Mouse (Mus musculus): Measurements from ENCODE around the gene Gm49711. TPM values are rescaled to one million over a fixed set of nuclear protein-coding genes. Genes with fewer than 3 reads are reported as not detected.

The Gm49711 gene
- polyA plus RNA-seq, 1 experiment: not detected

GRCm38 (mm10) chr16:92134148-92134764 is 76.1 kb downstream of the Gm49711 start:
- 89% methylated on average over 11 of the region's 11 CpGs for WGBS
- no peak for TF ChIP-seq CTCF (IDR thresholded peaks at IDR 0.05; ENCODE audit: insufficient read depth, low read length)
- no peak for TF ChIP-seq POLR2A (IDR thresholded peaks at IDR 0.05; ENCODE audit: borderline replicate concordance, extremely low read depth, low read depth, low read length)
- Histone ChIP-seq H3K4me1 (ENCODE audit: control insufficient read depth, insufficient read depth, low read length) (no peaks in the 10 kb centered on the region), H3K4me3 (replicated peaks; ENCODE audit: extremely low read depth, low read depth, low read length) (no peak overlapping the region)
- no peak for DNase-seq

GRCm38 (mm10) chr16:92136275-92136674 is 78.2 kb downstream of the Gm49711 start:
- DNase-seq: no peak
- WGBS: 94% methylated on average over 15 of the region's 15 CpGs
- H3K4me1 ChIP-seq (ENCODE audit: control insufficient read depth, insufficient read depth, low read length): no peaks in the 10 kb centered on the region
- no peak for TF ChIP-seq CTCF (IDR thresholded peaks at IDR 0.05; ENCODE audit: insufficient read depth, low read length)
- no peak overlapping the region for H3K4me3 ChIP-seq (replicated peaks; ENCODE audit: extremely low read depth, low read depth, low read length)

GRCm38 (mm10) chr16:92139386-92140261 is 81.5 kb downstream of the Gm49711 start:
- TF ChIP-seq CTCF (IDR thresholded peaks at IDR 0.05; ENCODE audit: insufficient read depth, low read length) (no peak), POLR2A (IDR thresholded peaks at IDR 0.05; ENCODE audit: borderline replicate concordance, extremely low read depth, low read depth, low read length) (no peak)
- Histone ChIP-seq H3K4me3 (replicated peaks; ENCODE audit: extremely low read depth, low read depth, low read length) (no peak overlapping the region), H3K4me1 (ENCODE audit: control insufficient read depth, insufficient read depth, low read length) (no peaks in the 10 kb centered on the region)
- DNase-seq: no peak
- 63% methylated on average over 15 of the region's 15 CpGs for WGBS

- WGBS: 89% methylated on average over 9 of the region's 9 CpGs
- TF ChIP-seq POLR2A (IDR thresholded peaks at IDR 0.05; ENCODE audit: borderline replicate concordance, extremely low read depth, low read depth, low read length): no peak
- no peak for TF ChIP-seq CTCF (IDR thresholded peaks at IDR 0.05; ENCODE audit: insufficient read depth, low read length)
- no peak for DNase-seq
- H3K4me3 ChIP-seq (replicated peaks; ENCODE audit: extremely low read depth, low read depth, low read length): no peak overlapping the region
- H3K4me1 ChIP-seq (ENCODE audit: control insufficient read depth, insufficient read depth, low read length): no peaks in the 10 kb centered on the region
Observed at GRCm38 (mm10) chr16:92140328-92140727, 82.2 kb downstream of the Gm49711 start.

GRCm38 (mm10) chr16:92141021-92141420 is 82.9 kb downstream of the Gm49711 start:
- DNase-seq: no peak
- TF ChIP-seq CTCF (IDR thresholded peaks at IDR 0.05; ENCODE audit: insufficient read depth, low read length) (no peak), POLR2A (IDR thresholded peaks at IDR 0.05; ENCODE audit: borderline replicate concordance, extremely low read depth, low read depth, low read length) (no peak)
- WGBS: 96% methylated on average over 12 of the region's 12 CpGs

GRCm38 (mm10) chr16:92142426-92143012 is 84.4 kb downstream of the Gm49711 start:
- H3K4me3 ChIP-seq (replicated peaks; ENCODE audit: extremely low read depth, low read depth, low read length): no peak overlapping the region
- TF ChIP-seq POLR2A (IDR thresholded peaks at IDR 0.05; ENCODE audit: borderline replicate concordance, extremely low read depth, low read depth, low read length) (no peak), CTCF (IDR thresholded peaks at IDR 0.05; ENCODE audit: insufficient read depth, low read length) (no peak)
- no peak for DNase-seq
- WGBS: 77% methylated on average over 9 of the region's 9 CpGs
- no peaks in the 10 kb centered on the region for H3K4me1 ChIP-seq (ENCODE audit: control insufficient read depth, insufficient read depth, low read length)

More at GRCm38 (mm10) chr16:92141021-92141420, 82.9 kb downstream of the Gm49711 start:
- no peaks in the 10 kb centered on the region for H3K4me1 ChIP-seq (ENCODE audit: control insufficient read depth, insufficient read depth, low read length)
- H3K4me3 ChIP-seq (replicated peaks; ENCODE audit: extremely low read depth, low read depth, low read length): no peak overlapping the region

- WGBS: 87% methylated on average over 12 of the region's 12 CpGs
- Histone ChIP-seq H3K4me1 (ENCODE audit: control insufficient read depth, insufficient read depth, low read length) (no peaks in the 10 kb centered on the region), H3K4me3 (replicated peaks; ENCODE audit: extremely low read depth, low read depth, low read length) (no peak overlapping the region)
- no peak for DNase-seq
- TF ChIP-seq CTCF (IDR thresholded peaks at IDR 0.05; ENCODE audit: insufficient read depth, low read length) (no peak), POLR2A (IDR thresholded peaks at IDR 0.05; ENCODE audit: borderline replicate concordance, extremely low read depth, low read depth, low read length) (no peak)
Observed at GRCm38 (mm10) chr16:92147631-92148366, 89.7 kb downstream of the Gm49711 start.

- no peak for DNase-seq
- TF ChIP-seq POLR2A (IDR thresholded peaks at IDR 0.05; ENCODE audit: borderline replicate concordance, extremely low read depth, low read depth, low read length) (no peak), CTCF (IDR thresholded peaks at IDR 0.05; ENCODE audit: insufficient read depth, low read length) (no peak)
- WGBS: 81% methylated on average over 2 of the region's 2 CpGs
- no peaks in the 10 kb centered on the region for H3K4me1 ChIP-seq (ENCODE audit: control insufficient read depth, insufficient read depth, low read length)
- H3K4me3 ChIP-seq (replicated peaks; ENCODE audit: extremely low read depth, low read depth, low read length): no peak overlapping the region
Observed at GRCm38 (mm10) chr16:92148367-92148728, 90.2 kb downstream of the Gm49711 start.

- 75% methylated on average over 4 of the region's 4 CpGs for WGBS
- Histone ChIP-seq H3K4me1 (ENCODE audit: control insufficient read depth, insufficient read depth, low read length) (no peaks in the 10 kb centered on the region), H3K4me3 (replicated peaks; ENCODE audit: extremely low read depth, low read depth, low read length) (no peak overlapping the region)
- TF ChIP-seq CTCF (IDR thresholded peaks at IDR 0.05; ENCODE audit: insufficient read depth, low read length): no peak
- no peak for TF ChIP-seq POLR2A (IDR thresholded peaks at IDR 0.05; ENCODE audit: borderline replicate concordance, extremely low read depth, low read depth, low read length)
- DNase-seq: no peak
Observed at GRCm38 (mm10) chr16:92150975-92151374, 92.9 kb downstream of the Gm49711 start.
